Mouse (Mus musculus) midbrain, embryonic 12.5 days (tissue): ENCODE data around the gene Dgkd. TPM values are rescaled to one million over a fixed set of nuclear protein-coding genes. Genes with fewer than 3 reads are reported as not detected.

Source experiments
- ATAC-seq: fragments of 200-750 bp; cut with Nextera tagmentation; 2 replicates; pipeline ENCODE4 v1.8.0; 2017; ENCODE audit warnings: low read depth, moderate TSS enrichment, moderate library complexity; ENCODE audit not compliant: low FRiP score
- H3K27ac ChIP-seq: fragments of 300-500 bp; sonication (generic); replicated peaks from 2 replicates; pipeline ENCODE4 v1.5.1; 2016; ENCODE audit warnings: mild to moderate bottlenecking
- H3K27me3 ChIP-seq: fragments of 300-500 bp; sonication (generic); 2 replicates; pipeline ENCODE4 v1.6.1; 2016; ENCODE audit warnings: mild to moderate bottlenecking
- H3K36me3 ChIP-seq: fragments of 300-500 bp; sonication (generic); 2 replicates; pipeline ENCODE4 v1.6.1; 2016
- H3K4me1 ChIP-seq: fragments of 300-500 bp; sonication (generic); 2 replicates; pipeline ENCODE4 v1.6.1; 2016
- H3K4me2 ChIP-seq: fragments of 300-500 bp; sonication (generic); replicated peaks from 2 replicates; pipeline ENCODE4 v1.6.1; 2016; ENCODE audit warnings: mild to moderate bottlenecking, moderate library complexity
- H3K4me3 ChIP-seq: fragments of 300-500 bp; sonication (generic); 2 replicates; pipeline ENCODE4 v1.5.1; 2016; ENCODE audit warnings: mild to moderate bottlenecking
- H3K9ac ChIP-seq: fragments of 300-500 bp; sonication (generic); replicated peaks from 2 replicates; pipeline ENCODE4 v1.6.1; 2016; ENCODE audit warnings: mild to moderate bottlenecking, moderate library complexity
- H3K9me3 ChIP-seq: fragments of 300-500 bp; sonication (generic); 2 replicates; pipeline ENCODE4 v1.6.1; 2016; ENCODE audit warnings: mild to moderate bottlenecking
- WGBS: fragments of 180-500 bp; shearing (Covaris S2); methylation state at CpG from one replicate; pipeline ENCODE4 v1.1.7; 2016; 5-methylcytosine and 5-hydroxymethylcytosine counted together
- polyA plus RNA-seq: library from polyadenylated mRNA; unstranded; fragments of >200 nt; fragmentation: Nextera tagmentation; extraction: Ambion mirVana; gene quantifications from 2 replicates; pipeline ENCODE4 v1.2.1, GENCODE M21; 2016

Dgkd gene
- polyA plus RNA-seq, 1 experiment from 2014 or later: 41.7 TPM

- no peak overlapping the region for H3K4me3 ChIP-seq
- H3K27me3 ChIP-seq: no peaks in the 10 kb centered on the region
- no peaks in the 10 kb centered on the region for H3K9me3 ChIP-seq
- no peak overlapping the region for H3K9ac ChIP-seq
- no peak overlapping the region for H3K4me2 ChIP-seq
- 93% methylated on average over 4 of the region's 4 CpGs for WGBS
- ATAC-seq: no peak
- 0 out of 2 replicates have a peak, but pooled peaks cover 3% of the 10 kb centered on the region for H3K4me1 ChIP-seq
- H3K27ac ChIP-seq: no peak overlapping the region
- no peaks in the 10 kb centered on the region for H3K36me3 ChIP-seq
Observed at GRCm38 (mm10) chr1:87893414-87893813, 40.3 kb downstream of the Dgkd start.

- Histone ChIP-seq H3K4me2 (no peak overlapping the region), H3K9ac (no peak overlapping the region), H3K27me3 (no peaks in the 10 kb centered on the region), H3K4me3 (no peak overlapping the region), H3K4me1 (0 out of 2 replicates have a peak, but pooled peaks cover 3% of the 10 kb centered on the region), H3K9me3 (no peaks in the 10 kb centered on the region), H3K36me3 (no peaks in the 10 kb centered on the region), H3K27ac (no peak overlapping the region)
- no peak for ATAC-seq
- WGBS: 95% methylated on average over 2 of the region's 2 CpGs
Observed at GRCm38 (mm10) chr1:87896921-87897320, 43.8 kb downstream of the Dgkd start.

GRCm38 (mm10) chr1:87899701-87900100 lies 46.6 kb downstream of the Dgkd start:
- Histone ChIP-seq H3K27ac (no peak overlapping the region), H3K27me3 (no peaks in the 10 kb centered on the region), H3K4me3 (no peak overlapping the region), H3K36me3 (no peaks in the 10 kb centered on the region), H3K9ac (no peak overlapping the region), H3K4me1 (no peaks in the 10 kb centered on the region), H3K4me2 (no peak overlapping the region), H3K9me3 (no peaks in the 10 kb centered on the region)
- 92% methylated on average over 2 of the region's 2 CpGs for WGBS
- ATAC-seq: no peak

- 81% methylated on average over 6 of the region's 6 CpGs for WGBS
- Histone ChIP-seq H3K36me3 (no peaks in the 10 kb centered on the region), H3K27me3 (no peaks in the 10 kb centered on the region), H3K9ac (no peak overlapping the region), H3K27ac (no peak overlapping the region), H3K4me3 (no peak overlapping the region), H3K4me2 (no peak overlapping the region), H3K4me1 (no peaks in the 10 kb centered on the region), H3K9me3 (no peaks in the 10 kb centered on the region)
- no peak for ATAC-seq
Observed at GRCm38 (mm10) chr1:87900979-87901378, 47.9 kb downstream of the Dgkd start.

GRCm38 (mm10) chr1:87902186-87902585 lies 49.1 kb downstream of the Dgkd start:
- Histone ChIP-seq H3K27ac (no peak overlapping the region), H3K9ac (no peak overlapping the region), H3K4me2 (no peak overlapping the region), H3K9me3 (no peaks in the 10 kb centered on the region), H3K4me1 (no peaks in the 10 kb centered on the region), H3K36me3 (no peaks in the 10 kb centered on the region), H3K4me3 (no peak overlapping the region), H3K27me3 (no peaks in the 10 kb centered on the region)
- ATAC-seq: no peak

- ATAC-seq: no peak
- H3K4me3 ChIP-seq: no peak overlapping the region
- WGBS: 90% methylated on average over 5 of the region's 5 CpGs
- peaks cover 3% of the 10 kb centered on the region; the same call in 1 of the 2 replicates for H3K36me3 ChIP-seq
- H3K9me3 ChIP-seq: no peaks in the 10 kb centered on the region
- H3K4me1 ChIP-seq: no peaks in the 10 kb centered on the region
- no peaks in the 10 kb centered on the region for H3K27me3 ChIP-seq
- no peak overlapping the region for H3K4me2 ChIP-seq
- H3K27ac ChIP-seq: no peak overlapping the region
- no peak overlapping the region for H3K9ac ChIP-seq
Observed at GRCm38 (mm10) chr1:87906361-87906956, 53.4 kb downstream of the Dgkd start.

GRCm38 (mm10) chr1:87908006-87908405 lies 54.9 kb downstream of the Dgkd start:
- H3K4me2 ChIP-seq: no peak overlapping the region
- H3K4me3 ChIP-seq: no peak overlapping the region
- H3K27me3 ChIP-seq: no peaks in the 10 kb centered on the region
- peaks cover 3% of the 10 kb centered on the region; the same call in 1 of the 2 replicates for H3K36me3 ChIP-seq
- H3K9ac ChIP-seq: no peak overlapping the region
- no peak overlapping the region for H3K27ac ChIP-seq
- H3K9me3 ChIP-seq: no peaks in the 10 kb centered on the region
- no peak for ATAC-seq
- no peaks in the 10 kb centered on the region for H3K4me1 ChIP-seq
- WGBS: 93% methylated on average over 2 of the region's 2 CpGs

- H3K36me3 ChIP-seq: peaks cover 3% of the 10 kb centered on the region; the same call in 1 of the 2 replicates
Observed at GRCm38 (mm10) chr1:87908736-87909135, 55.6 kb downstream of the Dgkd start.

GRCm38 (mm10) chr1:87909565-87909964 lies 56.5 kb downstream of the Dgkd start:
- H3K4me2 ChIP-seq: no peak overlapping the region
- H3K27me3 ChIP-seq: no peaks in the 10 kb centered on the region
- no peaks in the 10 kb centered on the region for H3K9me3 ChIP-seq
- H3K4me1 ChIP-seq: no peaks in the 10 kb centered on the region
- H3K9ac ChIP-seq: no peak overlapping the region
- peaks cover 3% of the 10 kb centered on the region; the same call in 1 of the 2 replicates for H3K36me3 ChIP-seq
- H3K4me3 ChIP-seq: no peak overlapping the region
- no peak for ATAC-seq
- no peak overlapping the region for H3K27ac ChIP-seq

More at GRCm38 (mm10) chr1:87908736-87909135, 55.6 kb downstream of the Dgkd start:
- no peaks in the 10 kb centered on the region for H3K9me3 ChIP-seq
- no peak overlapping the region for H3K9ac ChIP-seq
- WGBS: 86% methylated on average over 3 of the region's 3 CpGs
- H3K27ac ChIP-seq: no peak overlapping the region
- no peak overlapping the region for H3K4me3 ChIP-seq
- H3K4me2 ChIP-seq: no peak overlapping the region
- H3K27me3 ChIP-seq: no peaks in the 10 kb centered on the region
- no peaks in the 10 kb centered on the region for H3K4me1 ChIP-seq
- no peak for ATAC-seq

GRCm38 (mm10) chr1:87910428-87910827 lies 57.3 kb downstream of the Dgkd start:
- no peak overlapping the region for H3K4me3 ChIP-seq
- no peaks in the 10 kb centered on the region for H3K27me3 ChIP-seq
- peaks cover 3% of the 10 kb centered on the region for H3K36me3 ChIP-seq
- H3K9ac ChIP-seq: no peak overlapping the region
- H3K4me2 ChIP-seq: no peak overlapping the region
- WGBS: 80% methylated on average over 1 of the region's 1 CpGs
- ATAC-seq: no peak
- no peaks in the 10 kb centered on the region for H3K9me3 ChIP-seq
- no peaks in the 10 kb centered on the region for H3K4me1 ChIP-seq
- H3K27ac ChIP-seq: no peak overlapping the region

- Histone ChIP-seq H3K9me3 (no peaks in the 10 kb centered on the region), H3K27me3 (no peaks in the 10 kb centered on the region), H3K4me3 (no peak overlapping the region), H3K27ac (no peak overlapping the region), H3K36me3 (peaks cover 16% of the 10 kb centered on the region), H3K9ac (no peak overlapping the region), H3K4me1 (no peaks in the 10 kb centered on the region), H3K4me2 (no peak overlapping the region)
- ATAC-seq: no peak
Observed at GRCm38 (mm10) chr1:87913356-87913755, 60.3 kb downstream of the Dgkd start.

- Histone ChIP-seq H3K4me2 (no peak overlapping the region), H3K4me3 (no peak overlapping the region), H3K4me1 (no peaks in the 10 kb centered on the region), H3K27ac (no peak overlapping the region), H3K27me3 (no peaks in the 10 kb centered on the region), H3K9ac (no peak overlapping the region), H3K36me3 (peaks cover 36% of the 10 kb centered on the region), H3K9me3 (no peaks in the 10 kb centered on the region)
- ATAC-seq: no peak
- WGBS: 98% methylated on average over 3 of the region's 3 CpGs
Observed at GRCm38 (mm10) chr1:87917361-87917760, 64.3 kb downstream of the Dgkd start.

- no peaks in the 10 kb centered on the region for H3K4me1 ChIP-seq
- H3K4me2 ChIP-seq: no peak overlapping the region
- no peaks in the 10 kb centered on the region for H3K9me3 ChIP-seq
- H3K4me3 ChIP-seq: no peak overlapping the region
- H3K27me3 ChIP-seq: no peaks in the 10 kb centered on the region
- H3K27ac ChIP-seq: no peak overlapping the region
- H3K9ac ChIP-seq: no peak overlapping the region
- ATAC-seq: no peak
- peaks cover 36% of the 10 kb centered on the region for H3K36me3 ChIP-seq
- 92% methylated on average over 2 of the region's 2 CpGs for WGBS
Observed at GRCm38 (mm10) chr1:87918061-87918460, 65.0 kb downstream of the Dgkd start.
